Comparison of ENCODE assay signal across 12 mouse cellular contexts in the genomic region with DNA sequence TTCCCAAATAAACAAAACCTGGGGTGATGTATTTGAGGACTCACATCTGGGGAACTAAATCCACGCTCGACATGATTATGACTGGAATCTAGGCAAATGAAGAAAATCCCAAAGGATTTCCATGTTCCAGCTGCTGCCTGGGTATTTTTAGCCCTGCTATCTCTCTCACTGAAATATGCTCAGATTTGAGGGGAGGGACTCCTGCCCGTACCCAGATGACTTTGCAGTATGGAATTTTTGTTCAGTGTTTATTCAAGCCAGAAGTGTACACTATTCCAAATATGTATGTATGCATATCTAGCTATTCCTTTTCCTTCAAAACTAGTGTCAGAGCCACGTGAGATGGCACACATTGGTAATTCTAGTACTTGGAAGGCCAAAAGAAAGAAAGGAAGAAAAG.
DNase-seq lines count a peak whose midpoint lies in the region; ATAC-seq and TF ChIP-seq lines count a peak whose summit lies in the region.
"Had no signal": no experiment of that assay in that cellular context is flagged by ENCODE, and none has a peak within 500 bp of the region (broad histone marks: within the 10 kb centered on the region; RNA-seq: fewer than 3 reads in every experiment).

No protein-coding gene starts in this region.

- peaks cover 12% of the 10 kb centered on the region for H3K4me1 ChIP-seq in lung, embryonic 15.5 days
- H3K4me1 ChIP-seq in embryonic fibroblast, embryonic 13.5 days (ENCODE audit: control insufficient read depth, insufficient read depth, low read length): peaks cover 6% of the 10 kb centered on the region
- H3K4me1 ChIP-seq in heart, postnatal 0 days (ENCODE audit: control insufficient read depth, insufficient read depth): peaks cover 25% of the 10 kb centered on the region; the same call in 1 of the 2 replicates
- H3K4me1 ChIP-seq: neural tube, embryonic 15.5 days had no signal

- H3K9ac ChIP-seq in lung, embryonic 15.5 days: no peak overlapping the region
- no peak overlapping the region for H3K9ac ChIP-seq in heart, postnatal 0 days (replicated peaks; ENCODE audit: low read depth, low read length)
- H3K9ac ChIP-seq: hindbrain, embryonic 14.5 days; neural tube, embryonic 15.5 days had no signal

- DNase-seq in heart, adult 18-20 months: peak; percentile 4 to 24
- no peak for DNase-seq in heart, postnatal 36 days
- no peak for DNase-seq in lung, postnatal 4 days
- peak; percentile 80 for DNase-seq in heart, postnatal 0 days (ENCODE audit: low spot score)
- no peak for DNase-seq in urinary bladder, postnatal 14 days (ENCODE audit: low spot score)
- no peak for DNase-seq in thymus, adult 18-20 months
- DNase-seq: gastrocnemius, postnatal 10 days had no signal

- intact Hi-C loops in heart, postnatal 36 days (cut with DNase I): no loop called here

- no peak for TF ChIP-seq CTCF in embryonic fibroblast, embryonic 13.5 days (IDR thresholded peaks at IDR 0.05; ENCODE audit: borderline replicate concordance, insufficient read depth, low read length)
- no peak for TF ChIP-seq CTCF in heart, postnatal 0 days (IDR thresholded peaks at IDR 0.05; ENCODE audit: low read depth)

- 19% methylated on average over 4 of the region's 4 CpGs for whole genome bisulfite sequencing in lung, embryonic 15.5 days
- WGBS in heart, postnatal 0 days: 12% methylated on average over 4 of the region's 4 CpGs

- H3K4me2 ChIP-seq in lung, embryonic 15.5 days: no peak overlapping the region
- no peak overlapping the region for H3K4me2 ChIP-seq in heart, postnatal 0 days (ENCODE audit: low read depth, low read length)
- H3K4me2 ChIP-seq: hindbrain, embryonic 14.5 days; neural tube, embryonic 15.5 days had no signal

- no peak overlapping the region for H3K4me3 ChIP-seq in lung, embryonic 15.5 days
- no peak overlapping the region for H3K4me3 ChIP-seq in embryonic fibroblast, embryonic 13.5 days (ENCODE audit: insufficient read depth, low read length)
- H3K4me3 ChIP-seq in heart, postnatal 0 days (ENCODE audit: low read depth, low read length): no peak overlapping the region
- H3K4me3 ChIP-seq: neural tube, embryonic 15.5 days had no signal

- no peaks in the 10 kb centered on the region for H3K27me3 ChIP-seq in lung, embryonic 15.5 days
- H3K27me3 ChIP-seq in heart, postnatal 0 days (ENCODE audit: control insufficient read depth, insufficient read depth, low read length): no peaks in the 10 kb centered on the region
- H3K27me3 ChIP-seq: neural tube, embryonic 15.5 days had no signal

- no peaks in the 10 kb centered on the region for H3K36me3 ChIP-seq in lung, embryonic 15.5 days
- H3K36me3 ChIP-seq in heart, postnatal 0 days (replicated peaks; ENCODE audit: control insufficient read depth, insufficient read depth, low read length): no peaks in the 10 kb centered on the region
- H3K36me3 ChIP-seq: neural tube, embryonic 15.5 days had no signal

- no peak for TF ChIP-seq EP300 in heart, postnatal 0 days (IDR thresholded peaks at IDR 0.05; ENCODE audit: low read depth)

- H3K9me3 ChIP-seq in lung, embryonic 15.5 days: no peaks in the 10 kb centered on the region
- H3K9me3 ChIP-seq in heart, postnatal 0 days (replicated peaks; ENCODE audit: control insufficient read depth, low read length): no peaks in the 10 kb centered on the region; the same call in 1 of the 2 replicates

- 0 out of 2 replicates have a peak overlapping the region, but pooled peaks have one; percentile 24 for H3K27ac ChIP-seq in lung, embryonic 15.5 days
- peak overlapping the region; percentile 91 for H3K27ac ChIP-seq in embryonic fibroblast, embryonic 13.5 days (ENCODE audit: insufficient read depth, low read length)
- H3K27ac ChIP-seq in heart, postnatal 0 days (ENCODE audit: low read depth): peak overlapping the region; percentile 66
- H3K27ac ChIP-seq: hindbrain, embryonic 14.5 days; neural tube, embryonic 15.5 days had no signal

- no peak for TF ChIP-seq POLR2A in embryonic fibroblast, embryonic 13.5 days (IDR thresholded peaks at IDR 0.05; ENCODE audit: low read depth, low read length)

- peak; percentile 62; the same call in 1 of the 2 replicates for ATAC-seq in lung, embryonic 15.5 days (ENCODE audit: borderline replicate concordance, extremely low read depth, low FRiP score, low TSS enrichment)
- peak; percentile 81 for ATAC-seq in heart, postnatal 0 days (ENCODE audit: insufficient read depth, low read depth)
- ATAC-seq: midbrain, embryonic 16.5 days had no signal

Comparison
In these comparisons a context has a peak if more than half of its experiments do, and no peak if none do; other contexts are left out.
1. DNase-seq: peak in heart, adult 18-20 months (2 of 2) and heart, postnatal 0 days (single experiment); none in heart, postnatal 36 days (0 of 2), lung, postnatal 4 days (0 of 2), urinary bladder, postnatal 14 days (single experiment) and thymus, adult 18-20 months (0 of 2).
2. H3K27ac ChIP-seq: peak in every context shown above with its lines; median percentile 91 in embryonic fibroblast, embryonic 13.5 days; 66 in heart, postnatal 0 days; 24 in lung, embryonic 15.5 days.